ENCODE assay signal across 28 mouse cellular contexts in genomic region chr19:17214896-17215520, GRCm38 (mm10).
DNase-seq lines count a peak whose midpoint lies in the region; ATAC-seq and TF ChIP-seq lines count a peak whose summit lies in the region.
"Had no signal": no experiment of that assay in that cellular context is flagged by ENCODE, and none has a peak within 500 bp of the region (broad histone marks: within the 10 kb centered on the region; RNA-seq: fewer than 3 reads in every experiment).

No protein-coding gene starts in this region.

- no peak overlapping the region for H3K9ac ChIP-seq in lung, embryonic 14.5 days
- H3K9ac ChIP-seq: embryonic facial prominence, embryonic 15.5 days; heart, embryonic 12.5 days; kidney, embryonic 15.5 days; limb, embryonic 12.5 days; liver, embryonic 14.5 days; lung, embryonic 15.5 days; neural tube, embryonic 13.5 days; stomach, embryonic 15.5 days had no signal

- H3K27ac ChIP-seq in lung, embryonic 14.5 days (ENCODE audit: low read depth) = no peak overlapping the region
- H3K27ac ChIP-seq: embryonic facial prominence, embryonic 15.5 days; kidney, embryonic 15.5 days; limb, embryonic 12.5 days; liver, embryonic 14.5 days; lung, embryonic 15.5 days; midbrain, embryonic 10.5 days; neural tube, embryonic 13.5 days; stomach, embryonic 15.5 days had no signal

- peak; percentile 6 for DNase-seq in lung, embryonic 14.5 days
- DNase-seq in lung, postnatal 14 days = no peak
- peak; percentile 62 to 69 for DNase-seq in cerebellum, adult 18-20 months
- DNase-seq in cerebellum, postnatal 14 days = peak; percentile 32 to 80
- DNase-seq in urinary bladder, adult 2 months (ENCODE audit: low spot score) = no peak
- DNase-seq in left cerebral cortex, adult 9 months (ENCODE audit: low spot score in 2 of 2) = no peak
- no peak for DNase-seq in frontal cortex, postnatal 36 days (ENCODE audit: low spot score in 2 of 2)
- DNase-seq: adrenal gland, postnatal 10 days; gastrocnemius, postnatal 10 days; heart, postnatal 10 days; kidney, adult 11 months; kidney, postnatal 4 days; layer of hippocampus, adult 9-11 months; lung, postnatal 4 days; thymus, postnatal 36 days had no signal

- H3K27me3 ChIP-seq in lung, embryonic 14.5 days (ENCODE audit: insufficient read depth, low read length) = no peaks in the 10 kb centered on the region
- H3K27me3 ChIP-seq: embryonic facial prominence, embryonic 15.5 days; heart, embryonic 12.5 days; kidney, embryonic 15.5 days; limb, embryonic 12.5 days; lung, embryonic 15.5 days; neural tube, embryonic 13.5 days; stomach, embryonic 15.5 days had no signal

- no peak for TF ChIP-seq CTCF in lung, embryonic 14.5 days (IDR thresholded peaks at IDR 0.05; ENCODE audit: low read depth)

- H3K4me1 ChIP-seq in lung, embryonic 14.5 days (ENCODE audit: insufficient read depth) = no peaks in the 10 kb centered on the region
- H3K4me1 ChIP-seq: embryonic facial prominence, embryonic 15.5 days; kidney, embryonic 15.5 days; lung, embryonic 15.5 days; neural tube, embryonic 13.5 days; stomach, embryonic 15.5 days had no signal

- ATAC-seq in lung, embryonic 14.5 days (ENCODE audit: insufficient read depth) = no peak
- ATAC-seq: activated CD4-positive, CD25-positive, alpha-beta regulatory T cell, adult 4 months; forebrain, embryonic 14.5 days; midbrain, embryonic 16.5 days had no signal

- H3K4me3 ChIP-seq in lung, embryonic 14.5 days (ENCODE audit: low read depth, low read length) = no peak overlapping the region
- H3K4me3 ChIP-seq: embryonic facial prominence, embryonic 15.5 days; heart, embryonic 12.5 days; kidney, embryonic 15.5 days; limb, embryonic 12.5 days; lung, embryonic 15.5 days; midbrain, embryonic 10.5 days; myocyte; neural tube, embryonic 13.5 days; stomach, embryonic 15.5 days had no signal

- no peak overlapping the region for H3K4me2 ChIP-seq in lung, embryonic 14.5 days
- H3K4me2 ChIP-seq: embryonic facial prominence, embryonic 15.5 days; heart, embryonic 12.5 days; kidney, embryonic 15.5 days; limb, embryonic 12.5 days; lung, embryonic 15.5 days; neural tube, embryonic 13.5 days; stomach, embryonic 15.5 days had no signal

- 65% methylated on average over 13 of the region's 13 CpGs for WGBS in lung, embryonic 14.5 days

- H3K9me3 ChIP-seq in lung, embryonic 14.5 days (ENCODE audit: low read depth, low read length) = no peaks in the 10 kb centered on the region
- H3K9me3 ChIP-seq: embryonic facial prominence, embryonic 15.5 days; heart, embryonic 12.5 days; kidney, embryonic 15.5 days; limb, embryonic 12.5 days; lung, embryonic 15.5 days; midbrain, embryonic 10.5 days; neural tube, embryonic 13.5 days; stomach, embryonic 15.5 days had no signal

- no peaks in the 10 kb centered on the region for H3K36me3 ChIP-seq in lung, embryonic 14.5 days (ENCODE audit: insufficient read depth)
- H3K36me3 ChIP-seq: embryonic facial prominence, embryonic 15.5 days; heart, embryonic 12.5 days; kidney, embryonic 15.5 days; limb, embryonic 12.5 days; lung, embryonic 15.5 days; midbrain, embryonic 10.5 days; neural tube, embryonic 13.5 days; stomach, embryonic 15.5 days had no signal

Comparison
In these comparisons a context has a peak if more than half of its experiments do, and no peak if none do; other contexts are left out.
1. DNase-seq: peak in lung, embryonic 14.5 days (single experiment), cerebellum, adult 18-20 months (2 of 2) and cerebellum, postnatal 14 days (2 of 2); none in lung, postnatal 14 days (single experiment), urinary bladder, adult 2 months (single experiment), left cerebral cortex, adult 9 months (0 of 2) and frontal cortex, postnatal 36 days (0 of 2).